Mouse (Mus musculus) forebrain, embryonic 10.5 days (tissue): ENCODE measurements at regions not wholly inside any gene's neighbourhood (a gene's known extent, or its start where the extent isn't known, plus 50 kb on each side); places are given as distances from the start of the nearest gene placed in this dataset.
"Not testable (repeated sequence)": the region's sequence is repeated elsewhere in the genome, so short reads cannot be mapped to it uniquely, and the experiment has no call there.

Source experiments
- DNase-seq: peaks from one replicate; pipeline ENCODE4 v3.0.0-alpha.2; 2017; ENCODE audit warnings: low spot score; ENCODE audit errors: extremely low spot score
- H3K27ac ChIP-seq: fragments of 300-500 bp; sonication (generic); 2 replicates; pipeline ENCODE4 v1.5.1; 2016; ENCODE audit warnings: mild to moderate bottlenecking
- H3K27me3 ChIP-seq: fragments of 300-500 bp; sonication (generic); 2 replicates; pipeline ENCODE4 v1.6.1; 2016; ENCODE audit warnings: mild to moderate bottlenecking; ENCODE audit not compliant: poor library complexity, severe bottlenecking
- H3K36me3 ChIP-seq: fragments of 300-500 bp; sonication (generic); replicated peaks from 2 replicates; pipeline ENCODE4 v1.6.1; 2016; ENCODE audit warnings: mild to moderate bottlenecking, moderate library complexity
- H3K4me1 ChIP-seq: fragments of 300-500 bp; sonication (generic); 2 replicates; pipeline ENCODE4 v1.6.1; 2016
- H3K4me3 ChIP-seq: fragments of 300-500 bp; sonication (generic); 2 replicates; pipeline ENCODE4 v1.5.1; 2016; ENCODE audit warnings: mild to moderate bottlenecking, moderate library complexity
- H3K9me3 ChIP-seq: fragments of 300-500 bp; sonication (generic); 2 replicates; pipeline ENCODE4 v1.6.1; 2016; ENCODE audit warnings: mild to moderate bottlenecking, moderate library complexity
- WGBS: fragments of 180-500 bp; shearing (Covaris S2); methylation state at CpG from one replicate; pipeline ENCODE4 v1.1.7; 2016; 5-methylcytosine and 5-hydroxymethylcytosine counted together

DNA sequence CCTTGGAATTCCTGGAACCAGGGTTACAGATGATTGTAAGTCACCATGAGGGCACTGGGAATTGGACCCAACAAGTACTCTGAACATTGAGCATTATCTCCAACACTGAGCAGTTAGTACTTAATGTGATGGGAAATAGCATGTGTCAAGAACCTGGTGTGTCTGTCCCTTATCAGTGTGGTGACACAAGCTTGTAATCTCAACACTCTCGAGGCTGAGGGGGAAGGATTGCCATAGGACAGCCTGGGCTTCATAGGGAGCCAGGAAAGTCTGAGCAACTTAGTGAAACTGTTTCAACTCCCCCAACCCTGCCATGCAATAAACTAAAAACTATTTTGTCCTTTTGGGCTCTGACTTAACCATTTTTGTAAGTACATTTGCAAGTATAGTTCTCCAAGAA lies 100.0 kb downstream of the Wdr20rt start:
- H3K27me3 ChIP-seq: no peaks in the 10 kb centered on the region
- H3K4me3 ChIP-seq: no peak overlapping the region
- no peak overlapping the region for H3K27ac ChIP-seq
- no peaks in the 10 kb centered on the region for H3K9me3 ChIP-seq
- 69% methylated on average over 1 of the region's 1 CpGs for WGBS
- DNase-seq: no peak
- no peaks in the 10 kb centered on the region for H3K36me3 ChIP-seq
- H3K4me1 ChIP-seq: no peaks in the 10 kb centered on the region

DNA sequence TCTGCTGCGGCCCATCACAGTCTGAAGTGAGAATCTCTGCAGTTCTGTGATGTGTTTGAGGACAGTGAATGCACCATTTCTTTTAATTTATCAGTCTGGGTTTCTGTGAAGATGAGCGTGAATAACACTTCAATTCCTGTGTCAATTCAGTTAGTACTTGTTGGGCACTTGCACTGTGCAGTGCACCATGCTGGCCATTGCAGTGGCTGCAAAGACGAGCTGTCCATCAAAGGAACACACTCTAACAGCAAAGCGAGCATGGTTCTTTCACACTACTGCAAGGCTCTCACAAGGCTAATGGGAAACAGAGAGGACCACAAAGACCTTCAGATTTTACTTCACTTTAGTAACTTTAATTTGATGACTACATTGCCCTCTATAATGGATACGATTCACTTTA lies 103.2 kb downstream of the Wdr20rt start:
- H3K9me3 ChIP-seq: no peaks in the 10 kb centered on the region
- no peak overlapping the region for H3K27ac ChIP-seq
- DNase-seq: no peak
- H3K4me1 ChIP-seq: no peaks in the 10 kb centered on the region
- H3K4me3 ChIP-seq: no peak overlapping the region
- H3K27me3 ChIP-seq: no peaks in the 10 kb centered on the region
- 86% methylated on average over 5 of the region's 5 CpGs for WGBS
- H3K36me3 ChIP-seq: no peaks in the 10 kb centered on the region

DNA sequence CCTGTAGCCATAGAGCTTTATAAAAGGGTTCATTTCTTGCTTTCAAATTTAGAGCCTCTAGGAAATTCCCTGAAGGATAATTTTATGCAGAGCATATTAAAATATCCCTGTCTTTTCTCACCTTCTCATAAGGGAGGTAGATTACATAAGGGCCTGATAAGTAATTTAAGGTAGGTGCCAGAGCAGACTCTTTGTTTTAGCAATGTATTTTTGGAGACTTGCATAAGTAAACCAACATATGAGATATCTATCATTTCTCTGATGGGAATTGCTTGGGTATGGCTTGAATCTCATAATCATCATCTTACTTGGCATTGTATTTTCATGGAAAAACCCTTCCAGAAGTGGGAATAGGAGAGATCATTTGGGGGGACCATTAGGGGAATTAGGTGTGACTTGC lies 104.4 kb downstream of the Wdr20rt start:
- H3K4me1 ChIP-seq: no peaks in the 10 kb centered on the region
- no peaks in the 10 kb centered on the region for H3K27me3 ChIP-seq
- no peaks in the 10 kb centered on the region for H3K36me3 ChIP-seq
- no peak overlapping the region for H3K27ac ChIP-seq
- H3K9me3 ChIP-seq: no peaks in the 10 kb centered on the region
- H3K4me3 ChIP-seq: no peak overlapping the region
- DNase-seq: no peak

DNA sequence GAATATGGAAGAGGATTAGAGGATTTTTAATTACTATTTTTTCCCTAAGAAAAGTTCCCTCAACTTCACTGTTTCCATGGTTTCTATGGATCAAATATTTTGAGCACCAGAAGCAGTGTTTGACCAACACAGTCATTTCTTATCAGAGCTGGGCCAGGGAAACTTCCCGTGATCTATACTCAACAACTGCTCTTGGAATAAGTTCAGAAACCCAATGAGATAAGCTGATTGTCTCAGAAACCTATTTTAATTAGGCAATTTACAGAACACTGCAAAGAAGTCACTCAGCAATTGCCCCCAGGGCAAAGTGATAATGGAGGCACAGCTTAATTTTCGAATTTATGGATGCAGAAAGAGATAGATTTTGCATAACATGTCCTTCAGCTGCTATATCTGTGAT lies 114.7 kb downstream of the Wdr20rt start:
- Histone ChIP-seq H3K4me1 (0 out of 2 replicates have a peak, but pooled peaks cover 3% of the 10 kb centered on the region), H3K27me3 (no peaks in the 10 kb centered on the region), H3K27ac (no peak overlapping the region), H3K4me3 (no peak overlapping the region), H3K36me3 (no peaks in the 10 kb centered on the region), H3K9me3 (no peaks in the 10 kb centered on the region)
- 80% methylated on average over 2 of the region's 2 CpGs for WGBS
- DNase-seq: no peak

DNA sequence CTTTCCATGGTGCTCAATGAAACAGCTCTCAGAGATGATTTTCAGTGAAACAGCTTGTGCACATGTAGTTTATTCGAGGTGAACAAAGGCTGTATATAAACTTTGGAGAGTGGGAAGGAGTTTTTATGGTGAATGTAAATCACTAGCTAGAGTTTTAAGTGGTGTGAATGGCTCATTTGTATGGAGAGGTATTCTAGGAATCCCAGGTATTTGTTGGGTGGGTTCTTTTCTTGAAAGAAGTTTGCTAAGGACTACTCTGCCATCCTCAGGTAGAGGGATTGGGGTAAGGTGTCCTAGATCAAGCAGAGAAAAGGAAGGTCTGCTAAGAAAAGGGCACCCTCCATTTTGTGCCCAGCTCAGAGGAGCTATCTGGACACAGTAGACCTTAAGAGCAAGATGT lies 121.9 kb downstream of the Wdr20rt start:
- H3K36me3 ChIP-seq: no peaks in the 10 kb centered on the region
- no peaks in the 10 kb centered on the region for H3K4me1 ChIP-seq
- no peak overlapping the region for H3K4me3 ChIP-seq
- no peak for DNase-seq
- no peaks in the 10 kb centered on the region for H3K9me3 ChIP-seq
- no peaks in the 10 kb centered on the region for H3K27me3 ChIP-seq
- H3K27ac ChIP-seq: no peak overlapping the region
- WGBS: 81% methylated on average over 1 of the region's 1 CpGs

DNA sequence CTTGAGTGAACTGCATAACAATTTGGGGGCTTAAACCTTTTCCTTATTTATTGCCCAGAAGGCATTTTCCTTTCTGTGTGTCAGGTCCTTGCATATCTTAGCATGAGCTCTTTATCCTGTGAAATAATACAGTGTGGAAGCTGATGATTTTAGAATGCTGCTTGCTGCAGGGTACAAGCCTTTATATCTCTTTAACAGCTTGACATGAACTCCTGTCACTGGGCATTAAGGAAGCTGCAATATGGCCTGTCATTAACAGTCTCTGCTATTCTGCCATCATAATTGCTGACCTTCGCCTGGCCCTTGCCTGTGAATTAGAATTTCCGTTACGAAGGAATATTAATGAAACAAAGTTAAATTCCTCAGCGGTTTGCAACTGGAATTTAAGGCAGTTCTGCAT lies 124.2 kb downstream of the Wdr20rt start:
- 84% methylated on average over 4 of the region's 4 CpGs for WGBS
- Histone ChIP-seq H3K27me3 (no peaks in the 10 kb centered on the region), H3K36me3 (no peaks in the 10 kb centered on the region), H3K27ac (no peak overlapping the region), H3K4me1 (no peaks in the 10 kb centered on the region), H3K9me3 (no peaks in the 10 kb centered on the region), H3K4me3 (no peak overlapping the region)
- DNase-seq: no peak

DNA sequence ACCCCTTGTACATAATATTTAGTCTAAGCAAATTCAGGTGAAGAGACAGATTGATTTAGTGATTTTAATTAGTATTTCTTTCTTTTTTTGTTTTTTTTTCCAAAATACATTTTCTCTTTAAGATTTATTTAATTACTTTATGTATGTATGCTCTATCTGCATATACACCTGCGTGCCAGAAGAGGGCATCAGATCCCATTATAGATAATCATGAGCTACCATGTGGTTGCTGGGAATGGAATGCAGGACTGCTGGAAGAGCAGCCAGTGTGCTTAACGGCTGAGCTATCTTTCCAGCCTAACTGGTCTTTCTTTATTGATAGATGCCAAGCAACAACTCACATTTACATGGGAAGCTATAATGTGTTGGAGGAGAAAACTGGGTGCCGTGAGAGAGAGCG lies 138.9 kb downstream of the Wdr20rt start:
- Histone ChIP-seq H3K4me1 (no peaks in the 10 kb centered on the region), H3K27ac (no peak overlapping the region), H3K4me3 (no peak overlapping the region), H3K27me3 (no peaks in the 10 kb centered on the region), H3K9me3 (no peaks in the 10 kb centered on the region), H3K36me3 (no peaks in the 10 kb centered on the region)
- WGBS: 68% methylated on average over 4 of the region's 4 CpGs
- DNase-seq: no peak

DNA sequence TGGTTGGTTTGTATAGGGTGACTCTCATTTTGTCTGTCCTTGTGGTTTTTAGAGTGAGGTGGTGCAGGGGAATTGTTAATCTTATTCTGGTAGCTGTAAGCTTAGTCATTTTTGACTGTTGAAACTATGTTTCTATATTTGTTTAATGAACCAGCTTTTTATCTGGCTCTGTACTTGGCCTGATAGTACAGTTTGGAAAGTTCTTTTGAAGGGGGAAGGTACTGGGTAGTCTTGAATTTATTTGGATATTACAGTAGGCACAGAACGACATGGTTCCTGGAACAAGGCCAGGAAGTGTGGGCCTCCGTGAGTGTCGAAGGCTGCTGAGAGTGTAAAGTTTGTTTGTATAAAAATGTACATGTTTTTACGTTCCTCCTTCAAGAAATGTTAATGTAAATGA lies 142.0 kb downstream of the Wdr20rt start:
- no peak for DNase-seq
- no peaks in the 10 kb centered on the region for H3K27me3 ChIP-seq
- H3K9me3 ChIP-seq: no peaks in the 10 kb centered on the region
- H3K27ac ChIP-seq: no peak overlapping the region
- H3K4me3 ChIP-seq: no peak overlapping the region
- H3K36me3 ChIP-seq: no peaks in the 10 kb centered on the region
- no peaks in the 10 kb centered on the region for H3K4me1 ChIP-seq
- WGBS: 88% methylated on average over 4 of the region's 4 CpGs

DNA sequence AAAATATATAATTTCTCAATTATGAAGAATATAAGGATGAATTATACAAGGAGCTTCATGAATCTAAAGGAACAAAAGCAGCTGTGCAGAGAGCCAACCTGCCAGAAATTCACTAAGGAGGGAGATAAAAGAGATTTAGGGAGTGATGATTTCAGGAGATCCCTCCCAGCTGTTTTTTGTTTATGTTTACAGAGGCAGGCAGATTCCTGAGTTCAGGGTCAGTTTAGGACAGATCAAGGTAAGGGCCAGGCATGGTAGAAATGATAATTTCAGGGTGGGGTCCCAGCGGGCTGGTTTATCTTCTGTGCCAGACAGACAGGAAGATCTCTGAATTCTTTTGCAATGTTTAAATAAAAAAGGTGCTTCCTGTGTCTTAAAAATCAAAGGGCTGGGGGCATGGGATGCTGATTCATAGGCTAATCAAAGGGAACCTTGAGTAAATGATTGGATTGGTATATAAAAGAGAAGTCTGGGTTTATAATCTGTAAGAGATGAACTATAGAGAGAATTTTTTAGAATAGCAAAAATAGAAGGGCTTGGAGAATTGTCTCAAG lies 142.6 kb downstream of the Wdr20rt start:
- Histone ChIP-seq H3K9me3 (no peaks in the 10 kb centered on the region), H3K36me3 (no peaks in the 10 kb centered on the region), H3K4me3 (no peak overlapping the region), H3K27ac (no peak overlapping the region), H3K27me3 (no peaks in the 10 kb centered on the region), H3K4me1 (no peaks in the 10 kb centered on the region)
- 85% methylated on average over 1 of the region's 1 CpGs for WGBS
- DNase-seq: no peak

DNA sequence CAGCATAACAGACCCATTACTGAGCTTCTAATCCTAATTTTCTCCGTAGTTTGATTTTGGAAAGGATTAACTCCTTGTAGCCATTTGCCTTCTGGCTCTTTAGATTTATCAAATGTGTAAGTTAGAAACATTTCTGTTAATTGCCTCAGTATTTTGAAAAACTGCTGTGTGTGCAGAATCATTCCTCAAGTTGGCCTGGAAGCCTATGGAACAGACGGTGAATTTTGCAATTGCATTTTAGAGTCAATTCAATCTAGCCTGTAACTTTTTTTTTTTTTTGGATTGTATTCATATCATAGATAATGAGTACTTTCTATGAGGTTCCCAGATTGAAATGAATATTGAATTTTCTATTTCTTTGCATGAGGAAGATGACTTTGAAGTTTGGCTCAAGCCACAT lies 146.3 kb downstream of the Wdr20rt start:
- no peak for DNase-seq
- Histone ChIP-seq H3K9me3 (no peaks in the 10 kb centered on the region), H3K36me3 (no peaks in the 10 kb centered on the region), H3K27me3 (no peaks in the 10 kb centered on the region), H3K4me1 (no peaks in the 10 kb centered on the region), H3K4me3 (no peak overlapping the region), H3K27ac (no peak overlapping the region)
- 96% methylated on average over 2 of the region's 2 CpGs for WGBS

DNA sequence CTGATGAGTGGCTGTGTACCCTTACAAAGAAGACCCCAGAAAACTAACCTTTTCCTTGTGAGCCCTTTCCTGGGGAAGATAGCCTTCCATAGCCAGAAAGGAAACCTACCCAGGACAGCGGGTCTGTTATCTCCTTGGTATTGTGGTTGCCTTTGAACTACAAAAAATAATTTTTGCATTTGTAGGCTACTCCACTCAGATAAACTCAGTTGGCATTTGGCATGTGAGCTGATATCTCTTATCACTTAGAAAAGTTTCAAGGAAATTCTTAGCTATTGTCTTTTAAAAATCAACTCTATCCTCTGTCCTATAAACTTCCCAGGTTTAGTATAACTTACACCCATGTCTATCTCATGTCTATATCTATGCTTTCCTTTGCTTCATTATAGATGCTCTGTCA lies 154.0 kb downstream of the Wdr20rt start:
- no peak for DNase-seq
- Histone ChIP-seq H3K27me3 (no peaks in the 10 kb centered on the region), H3K4me3 (no peak overlapping the region), H3K9me3 (no peaks in the 10 kb centered on the region), H3K27ac (no peak overlapping the region), H3K36me3 (no peaks in the 10 kb centered on the region), H3K4me1 (peaks cover 7% of the 10 kb centered on the region)
- WGBS: 81% methylated on average over 1 of the region's 1 CpGs

DNA sequence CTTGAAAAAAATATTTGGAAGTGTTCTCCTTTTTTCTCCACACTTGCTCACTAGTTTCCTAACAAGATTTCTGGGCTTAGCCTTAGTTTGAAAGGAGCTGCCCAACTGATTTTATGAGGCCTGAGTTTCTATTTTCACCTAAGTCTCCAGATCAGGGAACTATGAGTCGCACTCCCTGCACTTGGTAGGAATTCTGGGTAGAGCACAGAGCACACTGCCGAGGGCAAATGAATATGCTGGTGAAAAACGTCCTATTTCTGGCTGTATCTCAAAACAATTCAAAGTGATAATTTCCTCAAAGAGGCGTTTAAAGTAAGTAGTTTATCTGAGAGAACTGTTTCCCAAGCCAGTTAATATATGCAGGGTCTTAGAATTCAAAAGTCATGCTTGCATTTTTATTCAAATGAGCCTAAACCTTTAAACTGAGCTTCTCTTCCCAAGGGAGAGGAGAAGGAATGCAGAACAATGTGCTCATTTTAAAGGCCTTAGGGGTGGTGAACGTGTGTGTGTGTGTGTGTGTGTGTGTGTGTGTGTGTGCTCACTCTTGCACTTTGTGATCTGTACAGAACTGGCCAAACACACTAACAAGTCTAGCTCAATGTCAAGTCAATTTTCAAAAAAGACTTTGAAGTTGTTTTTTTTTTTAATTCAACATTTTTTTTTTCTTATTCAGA lies 156.9 kb downstream of the Wdr20rt start:
- WGBS: 45% methylated on average over 5 of the region's 5 CpGs
- no peak overlapping the region for H3K4me3 ChIP-seq
- no peaks in the 10 kb centered on the region for H3K27me3 ChIP-seq
- no peak for DNase-seq
- 0 out of 2 replicates have a peak overlapping the region, but pooled peaks have one; percentile 20 for H3K27ac ChIP-seq
- H3K36me3 ChIP-seq: no peaks in the 10 kb centered on the region
- H3K4me1 ChIP-seq: peaks cover 7% of the 10 kb centered on the region
- H3K9me3 ChIP-seq: no peaks in the 10 kb centered on the region

DNA sequence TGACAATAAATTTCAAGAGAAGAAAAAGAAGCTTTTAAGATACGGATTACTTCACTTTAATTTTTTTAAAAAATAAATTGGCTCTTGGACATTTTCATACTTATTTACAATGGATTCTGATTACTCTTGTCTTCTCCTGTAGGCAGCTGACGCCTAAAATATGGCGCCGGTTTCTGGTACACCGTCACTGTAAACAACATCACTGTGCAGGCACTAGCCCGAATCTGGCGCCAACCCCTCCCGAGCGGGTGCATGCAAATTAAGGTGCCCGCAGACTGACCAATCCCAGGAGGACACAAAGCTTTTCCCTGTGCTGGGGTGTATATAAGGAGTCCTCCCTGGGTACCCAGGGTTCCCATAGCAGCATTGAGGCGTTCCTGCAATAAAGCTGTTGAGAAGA lies 157.5 kb downstream of the Wdr20rt start:
- not testable (repeated sequence) for DNase-seq, H3K4me3 ChIP-seq, H3K4me1 ChIP-seq, H3K36me3 ChIP-seq, H3K27ac ChIP-seq, H3K27me3 ChIP-seq, H3K9me3 ChIP-seq
- 96% methylated on average over 11 of the region's 11 CpGs for WGBS
